Mouse (Mus musculus): ENCODE data around the gene Iqsec2. TPM values are rescaled to one million over a fixed set of nuclear protein-coding genes. Genes with fewer than 3 reads are reported as not detected.
A peak's percentile ranks its signal among the peaks of the same experiment; 100 is the strongest.

Gene Iqsec2
- polyA plus RNA-seq, 2 experiments = 1.1 to 1.3 TPM

GRCm38 (mm10) chrX:152177897-152178296, 33.8 kb downstream of the Iqsec2 start:
- TF ChIP-seq CTCF (IDR thresholded peaks at IDR 0.05; ENCODE audit: low read depth) = no peak
- no peak for TF ChIP-seq EP300 (IDR thresholded peaks at IDR 0.05; ENCODE audit: low read depth)
- H3K27ac ChIP-seq = no peak overlapping the region
- ATAC-seq (ENCODE audit: insufficient read depth) = no peak
- H3K4me3 ChIP-seq (ENCODE audit: insufficient read depth in 1 of 2, low read depth in 2 of 2, low read length in 2 of 2) = no peak overlapping the region
- H3K4me1 ChIP-seq (replicated peaks; ENCODE audit: control insufficient read depth in 2 of 2, insufficient read depth in 2 of 2, low read length in 1 of 2) = no peaks in the 10 kb centered on the region; a peak in 1 of 4 replicates
- H3K4me2 ChIP-seq (ENCODE audit: low read depth) = no peak overlapping the region
- 61% methylated on average over 2 of the region's 2 CpGs for WGBS (ENCODE audit: insufficient replicate concordance)
- no peak for DNase-seq (ENCODE audit: low read depth in 3 of 3, low spot score in 3 of 3)
- H3K9me3 ChIP-seq (ENCODE audit: control insufficient read depth, low read length) = no peaks in the 10 kb centered on the region
- no peak overlapping the region for H3K9ac ChIP-seq (replicated peaks)
- no peaks in the 10 kb centered on the region for H3K36me3 ChIP-seq (replicated peaks; ENCODE audit: control insufficient read depth, insufficient read depth, low read depth)
- no peaks in the 10 kb centered on the region; the same call in 1 of the 2 replicates for H3K27me3 ChIP-seq (ENCODE audit: control insufficient read depth, insufficient read depth, low read length)

DNA sequence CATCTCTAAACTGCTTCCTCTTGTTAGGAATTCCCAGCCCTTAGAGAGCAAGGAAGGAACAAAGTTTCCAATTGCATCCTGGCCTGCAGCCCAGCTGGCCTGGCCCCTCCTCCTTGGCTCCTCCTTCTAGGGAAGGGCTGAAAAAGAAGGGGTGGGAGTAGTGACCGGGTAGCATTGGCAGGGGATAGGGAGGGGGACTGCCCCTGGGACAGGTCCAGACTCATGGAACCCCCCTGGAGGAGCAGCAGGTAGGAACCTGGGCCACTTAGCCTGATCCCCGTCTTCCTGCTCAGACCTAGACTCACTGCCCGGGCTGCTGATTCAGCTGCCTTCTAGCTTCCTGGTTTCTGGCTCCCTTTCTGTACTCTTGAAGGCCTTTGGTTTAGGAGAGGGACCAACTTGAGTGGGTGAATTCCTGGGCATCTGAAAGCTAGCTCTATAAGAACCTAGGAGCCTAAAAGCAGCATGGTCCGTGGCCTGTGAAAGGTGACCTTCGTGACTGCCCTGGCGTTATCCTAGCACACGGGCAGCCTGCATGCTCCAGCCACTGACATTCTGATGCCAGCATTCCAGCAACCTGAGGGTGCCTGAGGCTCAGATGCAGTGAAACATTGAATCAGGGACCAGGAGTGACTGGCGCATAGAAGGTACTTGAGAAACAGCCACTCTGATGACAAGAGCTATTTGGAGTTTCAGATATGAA, 34.9 kb downstream of the Iqsec2 start:
- H3K9me3 ChIP-seq (ENCODE audit: control insufficient read depth, low read length) = no peaks in the 10 kb centered on the region
- H3K4me1 ChIP-seq (replicated peaks; ENCODE audit: control insufficient read depth in 2 of 2, insufficient read depth in 2 of 2, low read length in 1 of 2) = no peaks in the 10 kb centered on the region; a peak in 1 of 4 replicates
- ATAC-seq (ENCODE audit: insufficient read depth) = no peak
- TF ChIP-seq CTCF (IDR thresholded peaks at IDR 0.05; ENCODE audit: low read depth) = no peak
- no peak for TF ChIP-seq EP300 (IDR thresholded peaks at IDR 0.05; ENCODE audit: low read depth)
- no peak for DNase-seq (ENCODE audit: low read depth in 3 of 3, low spot score in 3 of 3)
- peak overlapping the region; percentile 26 for H3K4me2 ChIP-seq (ENCODE audit: low read depth)
- H3K27me3 ChIP-seq (ENCODE audit: control insufficient read depth, insufficient read depth, low read length) = no peaks in the 10 kb centered on the region; the same call in 1 of the 2 replicates
- H3K36me3 ChIP-seq (replicated peaks; ENCODE audit: control insufficient read depth, insufficient read depth, low read depth) = no peaks in the 10 kb centered on the region
- H3K27ac ChIP-seq = no peak overlapping the region
- no peak overlapping the region for H3K9ac ChIP-seq (replicated peaks)
- WGBS (ENCODE audit: insufficient replicate concordance) = 58% methylated on average over 8 of the region's 8 CpGs
- H3K4me3 ChIP-seq (ENCODE audit: insufficient read depth in 1 of 2, low read depth in 2 of 2, low read length in 2 of 2) = peak overlapping the region in 1 of 2 experiments; percentile 28; a peak in 2 of 4 replicates

DNA sequence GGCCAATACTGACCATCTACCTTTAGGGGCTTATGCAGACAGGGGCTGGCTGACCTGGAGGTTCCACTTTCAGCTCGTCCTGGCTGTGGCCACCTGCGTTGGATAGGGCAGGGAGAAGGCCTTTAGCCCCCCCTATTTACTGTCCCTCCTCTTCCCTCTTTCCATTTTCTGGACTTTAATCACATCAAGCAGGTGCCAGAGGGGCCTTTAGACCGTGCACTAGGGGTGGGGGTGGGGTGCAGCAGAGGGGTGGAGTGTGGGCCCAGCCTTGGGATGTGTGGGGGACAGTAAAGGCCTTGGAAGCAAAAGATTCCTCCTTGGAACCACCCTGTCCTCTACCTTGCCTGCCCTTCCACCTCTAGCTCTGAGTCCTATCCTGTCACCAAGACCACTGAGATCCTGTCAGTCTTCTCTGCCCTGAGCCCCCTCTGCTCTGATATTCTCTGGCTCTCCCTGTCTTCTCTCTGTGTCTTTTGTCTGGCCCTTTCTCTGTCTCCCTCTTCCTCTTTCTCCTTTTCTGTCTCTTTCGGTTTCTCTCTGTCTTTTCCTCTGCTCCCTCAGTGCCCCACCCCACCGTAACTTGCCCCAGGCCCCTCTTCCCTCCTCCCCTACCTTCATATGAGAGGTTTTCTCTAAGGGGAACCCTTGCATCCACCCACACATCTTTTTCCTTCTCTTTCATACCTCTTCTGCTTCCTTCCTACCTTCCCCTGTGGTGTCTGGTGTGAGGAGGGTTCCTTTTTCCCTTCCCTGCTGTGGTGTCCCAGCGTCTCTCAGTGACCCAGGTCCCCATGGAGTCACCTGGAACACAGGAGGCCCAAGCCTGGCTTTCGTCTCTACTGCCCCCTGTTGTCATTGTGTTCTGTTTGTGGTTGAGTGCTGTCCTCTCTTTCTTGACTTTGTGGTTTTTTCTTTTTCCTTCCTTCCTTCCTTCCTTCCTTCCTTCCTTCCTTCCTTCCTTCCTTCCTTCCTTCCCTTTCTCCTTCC, 35.9 kb downstream of the Iqsec2 start:
- 0 out of 2 replicates have a peak overlapping the region, but pooled peaks have one; percentile 20 for H3K4me2 ChIP-seq (ENCODE audit: low read depth)
- H3K9ac ChIP-seq (replicated peaks) = no peak overlapping the region
- peak; percentile 31; the same call in 1 of the 2 replicates for ATAC-seq (ENCODE audit: insufficient read depth)
- H3K4me1 ChIP-seq (replicated peaks; ENCODE audit: control insufficient read depth in 2 of 2, insufficient read depth in 2 of 2, low read length in 1 of 2) = no peaks in the 10 kb centered on the region; a peak in 1 of 4 replicates
- H3K9me3 ChIP-seq (ENCODE audit: control insufficient read depth, low read length) = no peaks in the 10 kb centered on the region
- no peaks in the 10 kb centered on the region; the same call in 1 of the 2 replicates for H3K27me3 ChIP-seq (ENCODE audit: control insufficient read depth, insufficient read depth, low read length)
- TF ChIP-seq EP300 (IDR thresholded peaks at IDR 0.05; ENCODE audit: low read depth) (no peak), CTCF (IDR thresholded peaks at IDR 0.05; ENCODE audit: low read depth) (no peak)
- no peak overlapping the region for H3K27ac ChIP-seq
- no peak for DNase-seq (ENCODE audit: low read depth in 3 of 3, low spot score in 3 of 3)
- H3K4me3 ChIP-seq (ENCODE audit: insufficient read depth in 1 of 2, low read depth in 2 of 2, low read length in 2 of 2) = no peak overlapping the region
- 38% methylated on average over 7 of the region's 7 CpGs for WGBS (ENCODE audit: insufficient replicate concordance)
- H3K36me3 ChIP-seq (replicated peaks; ENCODE audit: control insufficient read depth, insufficient read depth, low read depth) = no peaks in the 10 kb centered on the region

DNA sequence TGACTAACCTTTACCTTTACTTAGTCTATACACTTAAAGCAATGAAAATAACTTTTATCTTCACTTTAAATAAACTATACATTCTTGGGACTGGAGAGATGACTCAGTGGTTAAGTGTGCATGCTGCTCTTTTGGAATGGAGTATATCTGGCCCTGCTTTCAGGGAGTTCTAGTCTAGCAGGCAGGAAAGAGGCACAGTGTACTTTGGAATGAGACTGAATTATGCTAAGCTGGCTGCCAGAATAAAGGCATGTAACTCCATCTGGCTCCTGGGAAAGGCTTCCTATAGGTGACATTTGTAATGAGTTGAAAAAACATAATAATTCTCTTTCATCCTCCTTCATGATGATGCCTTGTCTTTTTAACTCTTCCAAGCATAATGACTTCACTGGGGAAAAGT, 43.1 kb downstream of the Iqsec2 start:
- ATAC-seq (ENCODE audit: insufficient read depth) (no peak), DNase-seq (ENCODE audit: low read depth in 3 of 3, low spot score in 3 of 3) (no peak)
- H3K9me3 ChIP-seq (ENCODE audit: control insufficient read depth, low read length) = no peaks in the 10 kb centered on the region
- no peak overlapping the region for H3K27ac ChIP-seq
- peaks cover 3% of the 10 kb centered on the region; the same call in 1 of the 2 replicates for H3K27me3 ChIP-seq (ENCODE audit: control insufficient read depth, insufficient read depth, low read length)
- no peaks in the 10 kb centered on the region for H3K4me1 ChIP-seq (replicated peaks; ENCODE audit: control insufficient read depth in 2 of 2, insufficient read depth in 2 of 2, low read length in 1 of 2)
- H3K4me3 ChIP-seq (ENCODE audit: insufficient read depth in 1 of 2, low read depth in 2 of 2, low read length in 2 of 2) = no peak overlapping the region
- no peak overlapping the region for H3K4me2 ChIP-seq (ENCODE audit: low read depth)
- TF ChIP-seq CTCF (IDR thresholded peaks at IDR 0.05; ENCODE audit: low read depth) (no peak), EP300 (IDR thresholded peaks at IDR 0.05; ENCODE audit: low read depth) (no peak)
- H3K9ac ChIP-seq (replicated peaks) = no peak overlapping the region
- no peaks in the 10 kb centered on the region for H3K36me3 ChIP-seq (replicated peaks; ENCODE audit: control insufficient read depth, insufficient read depth, low read depth)

- no peaks in the 10 kb centered on the region for H3K36me3 ChIP-seq (replicated peaks; ENCODE audit: control insufficient read depth, insufficient read depth, low read depth)
- peaks cover 3% of the 10 kb centered on the region; the same call in 1 of the 2 replicates for H3K27me3 ChIP-seq (ENCODE audit: control insufficient read depth, insufficient read depth, low read length)
- H3K4me1 ChIP-seq (replicated peaks; ENCODE audit: control insufficient read depth in 2 of 2, insufficient read depth in 2 of 2, low read length in 1 of 2) = no peaks in the 10 kb centered on the region
- no peak overlapping the region for H3K9ac ChIP-seq (replicated peaks)
- TF ChIP-seq EP300 (IDR thresholded peaks at IDR 0.05; ENCODE audit: low read depth) (no peak), CTCF (IDR thresholded peaks at IDR 0.05; ENCODE audit: low read depth) (no peak)
- H3K4me3 ChIP-seq (ENCODE audit: insufficient read depth in 1 of 2, low read depth in 2 of 2, low read length in 2 of 2) = no peak overlapping the region
- H3K4me2 ChIP-seq (ENCODE audit: low read depth) = no peak overlapping the region
- no peaks in the 10 kb centered on the region for H3K9me3 ChIP-seq (ENCODE audit: control insufficient read depth, low read length)
- WGBS (ENCODE audit: insufficient replicate concordance) = 46% methylated on average over 1 of the region's 1 CpGs
- DNase-seq (ENCODE audit: low read depth in 3 of 3, low spot score in 3 of 3) (no peak), ATAC-seq (ENCODE audit: insufficient read depth) (no peak)
- H3K27ac ChIP-seq = no peak overlapping the region
These were observed 47.2 kb downstream of the Iqsec2 start for GRCm38 (mm10) chrX:152191266-152191665.
